ENCODE assay signal across 13 mouse cellular contexts in the genomic region with DNA sequence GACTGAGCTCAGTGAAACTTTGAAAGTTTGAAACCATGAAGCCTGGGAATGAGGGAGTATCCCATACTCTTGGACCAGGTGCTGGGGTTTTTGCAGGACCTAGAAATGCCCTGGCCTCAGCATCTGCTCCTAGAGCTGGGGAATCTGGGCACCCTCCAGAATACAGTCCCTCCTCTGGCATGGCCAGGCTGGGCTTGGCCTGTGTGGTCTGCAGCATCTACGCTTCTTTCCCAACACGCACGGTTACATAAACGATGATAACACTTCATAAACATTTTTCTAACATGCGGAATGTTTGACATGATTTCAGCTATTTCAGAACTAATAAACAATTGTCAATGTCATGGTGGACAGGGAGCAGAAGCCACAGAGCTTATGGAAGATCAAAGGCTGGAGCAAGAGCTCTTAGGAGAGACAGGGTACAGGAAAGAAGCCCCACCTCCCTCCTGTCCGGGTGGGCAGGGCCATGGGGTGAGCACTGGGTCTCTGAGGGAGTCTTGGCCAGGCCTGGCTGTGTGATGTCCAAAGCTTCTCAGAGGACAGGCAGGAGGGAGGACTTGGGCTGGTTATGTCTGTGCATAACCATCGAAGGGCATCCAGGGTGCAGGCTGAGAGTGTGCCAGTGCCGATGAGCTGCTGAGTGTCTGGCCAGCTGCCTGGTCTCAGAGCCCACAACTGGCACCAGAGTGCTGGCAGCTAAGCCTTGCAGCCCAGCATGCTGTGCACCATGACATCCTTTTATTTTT. TPM values are rescaled to one million over a fixed set of nuclear protein-coding genes. Genes with fewer than 3 reads are reported as not detected.
DNase-seq lines count a peak whose midpoint lies in the region; ATAC-seq and TF ChIP-seq lines count a peak whose summit lies in the region.
"Had no signal": no experiment of that assay in that cellular context is flagged by ENCODE, and none has a peak within 500 bp of the region (broad histone marks: within the 10 kb centered on the region; RNA-seq: fewer than 3 reads in every experiment).

No protein-coding gene starts in this region.

- H3K27ac ChIP-seq in heart, adult 2 months = peak overlapping the region; percentile 64
- H3K27ac ChIP-seq in forebrain, embryonic 11.5 days (ENCODE audit: low read depth, low read length) = no peak overlapping the region
- H3K27ac ChIP-seq: neural tube, embryonic 12.5 days had no signal

- TF ChIP-seq EP300 in heart, adult 2 months (IDR thresholded peaks at IDR 0.05; ENCODE audit: insufficient read depth, low read depth, low read length) = peak; percentile 82

- 58% methylated on average over 8 of the region's 8 CpGs for whole genome bisulfite sequencing in heart, adult 2 months
- WGBS in forebrain, embryonic 11.5 days = 89% methylated on average over 8 of the region's 8 CpGs

- no peaks in the 10 kb centered on the region for H3K79me2 ChIP-seq in heart, adult 2 months (replicated peaks; ENCODE audit: control insufficient read depth, insufficient read depth, low read length)

- no peak overlapping the region for H3K4me2 ChIP-seq in forebrain, embryonic 11.5 days (ENCODE audit: low read depth, low read length, severe bottlenecking)
- H3K4me2 ChIP-seq: neural tube, embryonic 12.5 days had no signal

- H3K27me3 ChIP-seq in heart, adult 2 months (ENCODE audit: control insufficient read depth, insufficient read depth, low read length) = no peaks in the 10 kb centered on the region
- H3K27me3 ChIP-seq in forebrain, embryonic 11.5 days (ENCODE audit: control insufficient read depth, insufficient read depth, low read length) = no peaks in the 10 kb centered on the region
- H3K27me3 ChIP-seq: neural tube, embryonic 12.5 days had no signal

- peak; percentile 9 to 37 for DNase-seq in layer of hippocampus, postnatal 14 days (ENCODE audit: low spot score in 2 of 2)
- DNase-seq in layer of hippocampus, adult 18-20 months (ENCODE audit: low spot score in 2 of 2) = no peak
- peak; percentile 7 to 10 for DNase-seq in cerebellum, adult 18-20 months
- peak; percentile 63 to 86 for DNase-seq in heart, adult 2 months
- peak; percentile 73 to 92 for DNase-seq in lung, postnatal 4 days
- DNase-seq in forebrain, embryonic 11.5 days (ENCODE audit: low spot score) = no peak
- DNase-seq in kidney, postnatal 14 days = no peak
- DNase-seq in thymus, adult 18-20 months = no peak
- DNase-seq: thymus, adult 2 months had no signal

- no peak for ATAC-seq in forebrain, embryonic 11.5 days (replicated peaks; ENCODE audit: low FRiP score)

- no peak for TF ChIP-seq CTCF in heart, adult 2 months (IDR thresholded peaks at IDR 0.05)

- H3K4me3 ChIP-seq in heart, adult 2 months = no peak overlapping the region
- no peak overlapping the region for H3K4me3 ChIP-seq in forebrain, embryonic 11.5 days (ENCODE audit: low read depth, low read length)
- H3K4me3 ChIP-seq: neural tube, embryonic 12.5 days had no signal

- intact Hi-C loops in heart, adult 2 months (cut with DNase I) = no loop called here

- H3K36me3 ChIP-seq in heart, adult 2 months (ENCODE audit: control insufficient read depth, insufficient read depth, low read length) = no peaks in the 10 kb centered on the region
- no peaks in the 10 kb centered on the region for H3K36me3 ChIP-seq in forebrain, embryonic 11.5 days (ENCODE audit: control insufficient read depth, insufficient read depth, low read length)
- H3K36me3 ChIP-seq: G1E; neural tube, embryonic 12.5 days had no signal

- no peaks in the 10 kb centered on the region for H3K9me3 ChIP-seq in forebrain, embryonic 11.5 days (ENCODE audit: control insufficient read depth, low read length)
- H3K9me3 ChIP-seq: G1E; neural tube, embryonic 12.5 days had no signal

- no peak for TF ChIP-seq POLR2A in heart, adult 2 months (IDR thresholded peaks at IDR 0.05; ENCODE audit: insufficient read depth, low read depth, low read length)

- peaks cover 2% of the 10 kb centered on the region for H3K4me1 ChIP-seq in heart, adult 2 months (ENCODE audit: control insufficient read depth, insufficient read depth, low read length)
- no peaks in the 10 kb centered on the region for H3K4me1 ChIP-seq in forebrain, embryonic 11.5 days (replicated peaks; ENCODE audit: control insufficient read depth, insufficient read depth, low read length)
- H3K4me1 ChIP-seq: neural tube, embryonic 12.5 days had no signal

- no peak overlapping the region for H3K9ac ChIP-seq in heart, adult 2 months (ENCODE audit: low read depth, low read length)
- H3K9ac ChIP-seq in forebrain, embryonic 11.5 days (ENCODE audit: low read length) = no peak overlapping the region
- H3K9ac ChIP-seq: neural tube, embryonic 12.5 days had no signal

RNA-seq across cellular contexts. Expression of gene Rbbp8nl, which starts 16.9 kb away (rescaled TPM):
- total RNA-seq in layer of hippocampus, postnatal 14 days (2021) = not detected
- total RNA-seq in layer of hippocampus, adult 18-20 months (2021) = not detected
- not detected for total RNA-seq in heart, adult 2 months (2021)
- not detected in 2 replicates for polyA plus RNA-seq in heart, adult 2 months (2012; rRNA removed)
- polyA plus RNA-seq in forebrain, embryonic 11.5 days (2014; fragmentation: Nextera tagmentation; extraction: Ambion mirVana) = 0.08 TPM in 1 of 2 replicates, not detected in the other
- total RNA-seq: common myeloid progenitor, adult 5-6 weeks; gastrocnemius, postnatal 4 days had no signal
- polyA plus RNA-seq: G1E had no signal

RNA-seq across cellular contexts. Expression of gene Gata5, which starts 27.9 kb away (rescaled TPM):
- total RNA-seq in layer of hippocampus, postnatal 14 days (2021) = not detected
- not detected for total RNA-seq in layer of hippocampus, adult 18-20 months (2021)
- total RNA-seq in heart, adult 2 months (2021) = under 1 TPM; 0.63 to 0.89 TPM
- 1.1 TPM in 2 replicates for polyA plus RNA-seq in heart, adult 2 months (2012; rRNA removed)
- 0.05 TPM in 1 of 2 replicates, not detected in the other for polyA plus RNA-seq in forebrain, embryonic 11.5 days (2014; fragmentation: Nextera tagmentation; extraction: Ambion mirVana)
- total RNA-seq: common myeloid progenitor, adult 5-6 weeks had no signal
- polyA plus RNA-seq: G1E; neural tube, embryonic 12.5 days had no signal

RNA-seq across cellular contexts. Expression of gene Cables2, which starts 33.3 kb away (rescaled TPM):
- total RNA-seq in layer of hippocampus, postnatal 14 days (2021) = 10 to 100 TPM; 40.2 to 43.6 TPM
- total RNA-seq in layer of hippocampus, adult 18-20 months (2021) = 10 to 100 TPM; 31.6 to 35.5 TPM
- 10 to 100 TPM; 11.2 to 14.3 TPM for total RNA-seq in heart, adult 2 months (2021)
- polyA plus RNA-seq in heart, adult 2 months (2012; rRNA removed) = 17.6 and 26.7 TPM in 2 replicates
- 16.8 and 18.7 TPM in 2 replicates for polyA plus RNA-seq in forebrain, embryonic 11.5 days (2014; fragmentation: Nextera tagmentation; extraction: Ambion mirVana)

RNA-seq across cellular contexts. Expression of gene Rps21, which starts 49.4 kb away (rescaled TPM):
- 100 to 1,000 TPM; 571 to 582 TPM for total RNA-seq in layer of hippocampus, postnatal 14 days (2021)
- 100 to 1,000 TPM; 772 to 807 TPM for total RNA-seq in layer of hippocampus, adult 18-20 months (2021)
- total RNA-seq in heart, adult 2 months (2021) = 100 to 1,000 TPM; 506 to 570 TPM
- polyA plus RNA-seq in heart, adult 2 months (2012; rRNA removed) = 991 and 1,183 TPM in 2 replicates
- polyA plus RNA-seq in forebrain, embryonic 11.5 days (2014; fragmentation: Nextera tagmentation; extraction: Ambion mirVana) = 423 and 468 TPM in 2 replicates

Comparison
In these comparisons a context has a peak if more than half of its experiments do, and no peak if none do; other contexts are left out.
1. DNase-seq: peak in layer of hippocampus, postnatal 14 days (2 of 2), cerebellum, adult 18-20 months (2 of 2), heart, adult 2 months (2 of 2) and lung, postnatal 4 days (2 of 2); none in layer of hippocampus, adult 18-20 months (0 of 2), forebrain, embryonic 11.5 days (single experiment), kidney, postnatal 14 days (single experiment) and thymus, adult 18-20 months (0 of 2).